Mouse (Mus musculus): ENCODE data around the gene Agbl4.

Agbl4 gene

GRCm38 (mm10) chr4:110397618-110398045, at the start of gene Agbl4:
Agbl4 (plus strand) TSS chr4:110397661.
- no peak for DNase-seq (ENCODE audit: low read depth, low spot score)

- DNase-seq (ENCODE audit: low read depth, low spot score), result no peak
Measured at GRCm38 (mm10) chr4:110350856-110351177, 46.6 kb upstream of the Agbl4 start.

- no peak for DNase-seq (ENCODE audit: low read depth, low spot score)
Measured at GRCm38 (mm10) chr4:110351178-110352000, 46.1 kb upstream of the Agbl4 start, which contains the start of gene Elavl4. Elavl4 (minus strand) TSS chr4:110351909.

- no peak for DNase-seq (ENCODE audit: low read depth, low spot score)
Measured at GRCm38 (mm10) chr4:110352001-110352369, 45.5 kb upstream of the Agbl4 start.

GRCm38 (mm10) chr4:110360568-110360967, 36.9 kb upstream of the Agbl4 start:
- DNase-seq (ENCODE audit: low read depth, low spot score), result no peak

GRCm38 (mm10) chr4:110396221-110396620, 1.2 kb upstream of the Agbl4 start:
- DNase-seq (ENCODE audit: low read depth, low spot score), result no peak

GRCm38 (mm10) chr4:110420306-110420705, 22.8 kb downstream of the Agbl4 start:
- DNase-seq (ENCODE audit: low read depth, low spot score), result no peak

GRCm38 (mm10) chr4:110427653-110428052, 30.2 kb downstream of the Agbl4 start:
- no peak for DNase-seq (ENCODE audit: low read depth, low spot score)

GRCm38 (mm10) chr4:110494371-110494770, 96.9 kb downstream of the Agbl4 start:
- DNase-seq (ENCODE audit: low read depth, low spot score), result peak; percentile 1

GRCm38 (mm10) chr4:110529804-110530203, 132.3 kb downstream of the Agbl4 start:
- no peak for DNase-seq (ENCODE audit: low read depth, low spot score)

GRCm38 (mm10) chr4:110549223-110549622, 151.8 kb downstream of the Agbl4 start:
- DNase-seq (ENCODE audit: low read depth, low spot score), result no peak

- no peak for DNase-seq (ENCODE audit: low read depth, low spot score)
Measured at GRCm38 (mm10) chr4:110597726-110598283, 200.3 kb downstream of the Agbl4 start.

- DNase-seq (ENCODE audit: low read depth, low spot score), result no peak
Measured at GRCm38 (mm10) chr4:110641417-110641816, 244.0 kb downstream of the Agbl4 start.

- no peak for DNase-seq (ENCODE audit: low read depth, low spot score)
Measured at GRCm38 (mm10) chr4:110662940-110663339, 265.5 kb downstream of the Agbl4 start.

GRCm38 (mm10) chr4:110674121-110674520, 276.7 kb downstream of the Agbl4 start:
- no peak for DNase-seq (ENCODE audit: low read depth, low spot score)

- no peak for DNase-seq (ENCODE audit: low read depth, low spot score)
Measured at GRCm38 (mm10) chr4:110735141-110735540, 337.7 kb downstream of the Agbl4 start.

- DNase-seq (ENCODE audit: low read depth, low spot score), result no peak
Measured at GRCm38 (mm10) chr4:110757941-110758340, 360.5 kb downstream of the Agbl4 start.

- DNase-seq (ENCODE audit: low read depth, low spot score), result no peak
Measured at GRCm38 (mm10) chr4:110788596-110788995, 391.1 kb downstream of the Agbl4 start.

- no peak for DNase-seq (ENCODE audit: low read depth, low spot score)
Measured at GRCm38 (mm10) chr4:110799902-110800301, 402.4 kb downstream of the Agbl4 start.

- DNase-seq (ENCODE audit: low read depth, low spot score), result no peak
Measured at GRCm38 (mm10) chr4:110810947-110811346, 413.5 kb downstream of the Agbl4 start.

GRCm38 (mm10) chr4:110832776-110833175, 435.3 kb downstream of the Agbl4 start:
- DNase-seq (ENCODE audit: low read depth, low spot score), result no peak

GRCm38 (mm10) chr4:110879719-110880443, 482.4 kb downstream of the Agbl4 start:
- no peak for DNase-seq (ENCODE audit: low read depth, low spot score)

GRCm38 (mm10) chr4:110916061-110916460, 518.6 kb downstream of the Agbl4 start:
- DNase-seq (ENCODE audit: low read depth, low spot score), result no peak
